Mouse (Mus musculus): ENCODE measurements around the gene Abcg5. TPM values are rescaled to one million over a fixed set of nuclear protein-coding genes. Genes with fewer than 3 reads are reported as not detected.

Abcg5 gene
- polyA plus RNA-seq, 1 experiment from 2014 or later = 59.8 TPM

DNA sequence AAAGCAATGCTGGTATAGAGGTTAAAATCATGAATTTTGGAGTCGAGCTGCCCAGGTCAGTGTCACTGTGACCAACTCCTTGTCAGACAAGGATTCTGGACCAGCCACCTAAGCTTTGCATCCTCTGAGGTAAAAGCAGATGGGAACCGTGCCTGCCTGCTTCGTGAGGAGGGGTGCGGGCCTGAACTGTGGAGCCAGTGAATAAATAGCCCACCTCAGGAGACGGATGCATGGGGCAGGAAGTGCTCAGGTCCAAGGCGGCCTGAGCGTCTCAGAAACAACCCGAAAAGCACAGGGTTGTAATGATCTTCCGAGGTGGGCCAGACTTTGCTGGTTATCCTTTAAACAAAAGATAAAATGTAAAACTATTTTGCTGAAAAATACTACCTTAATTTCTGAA is 37.7 kb downstream of the Abcg5 start:
- H3K4me1 ChIP-seq (replicated peaks; ENCODE audit: control insufficient read depth, insufficient read depth, low read length) = peaks cover 10% of the 10 kb centered on the region
- TF ChIP-seq CTCF (IDR thresholded peaks at IDR 0.05; ENCODE audit: low read depth) = no peak
- no peak overlapping the region for H3K27ac ChIP-seq (ENCODE audit: low read depth, low read length)
- no peak for ATAC-seq
- H3K9ac ChIP-seq (ENCODE audit: low read depth, low read length) = no peak overlapping the region
- WGBS = 51% methylated on average over 9 of the region's 9 CpGs
- no peak overlapping the region for H3K4me3 ChIP-seq (ENCODE audit: low read depth, low read length)
- H3K9me3 ChIP-seq (ENCODE audit: control insufficient read depth) = no peaks in the 10 kb centered on the region
- H3K27me3 ChIP-seq (replicated peaks; ENCODE audit: control insufficient read depth, insufficient read depth, low read length) = no peaks in the 10 kb centered on the region
- H3K36me3 ChIP-seq (ENCODE audit: control insufficient read depth, insufficient read depth) = no peaks in the 10 kb centered on the region
- H3K4me2 ChIP-seq (replicated peaks; ENCODE audit: low read depth) = no peak overlapping the region

- H3K27me3 ChIP-seq (replicated peaks; ENCODE audit: control insufficient read depth, insufficient read depth, low read length) = no peaks in the 10 kb centered on the region
- ATAC-seq = no peak
- peaks cover 8% of the 10 kb centered on the region for H3K4me1 ChIP-seq (replicated peaks; ENCODE audit: control insufficient read depth, insufficient read depth, low read length)
- no peak overlapping the region for H3K27ac ChIP-seq (ENCODE audit: low read depth, low read length)
- no peaks in the 10 kb centered on the region for H3K36me3 ChIP-seq (ENCODE audit: control insufficient read depth, insufficient read depth)
- TF ChIP-seq CTCF (IDR thresholded peaks at IDR 0.05; ENCODE audit: low read depth) = no peak
- no peak overlapping the region for H3K4me3 ChIP-seq (ENCODE audit: low read depth, low read length)
- no peaks in the 10 kb centered on the region for H3K9me3 ChIP-seq (ENCODE audit: control insufficient read depth)
- H3K9ac ChIP-seq (ENCODE audit: low read depth, low read length) = no peak overlapping the region
- WGBS = 47% methylated on average over 16 of the region's 16 CpGs
- no peak overlapping the region for H3K4me2 ChIP-seq (replicated peaks; ENCODE audit: low read depth)
These were observed 38.3 kb downstream of the Abcg5 start for GRCm38 (mm10) chr17:84644292-84645050.

- no peak for TF ChIP-seq CTCF (IDR thresholded peaks at IDR 0.05; ENCODE audit: low read depth)
- no peak overlapping the region for H3K4me2 ChIP-seq (replicated peaks; ENCODE audit: low read depth)
- H3K27me3 ChIP-seq (replicated peaks; ENCODE audit: control insufficient read depth, insufficient read depth, low read length) = no peaks in the 10 kb centered on the region
- no peak for ATAC-seq
- H3K9me3 ChIP-seq (ENCODE audit: control insufficient read depth) = no peaks in the 10 kb centered on the region
- WGBS = 81% methylated on average over 9 of the region's 9 CpGs
- peaks cover 5% of the 10 kb centered on the region; the same call in 1 of the 2 replicates for H3K4me1 ChIP-seq (replicated peaks; ENCODE audit: control insufficient read depth, insufficient read depth, low read length)
- H3K4me3 ChIP-seq (ENCODE audit: low read depth, low read length) = no peak overlapping the region
- H3K27ac ChIP-seq (ENCODE audit: low read depth, low read length) = no peak overlapping the region
- no peak overlapping the region for H3K9ac ChIP-seq (ENCODE audit: low read depth, low read length)
- H3K36me3 ChIP-seq (ENCODE audit: control insufficient read depth, insufficient read depth) = no peaks in the 10 kb centered on the region
These were observed 40.5 kb downstream of the Abcg5 start for GRCm38 (mm10) chr17:84642324-84642723.

DNA sequence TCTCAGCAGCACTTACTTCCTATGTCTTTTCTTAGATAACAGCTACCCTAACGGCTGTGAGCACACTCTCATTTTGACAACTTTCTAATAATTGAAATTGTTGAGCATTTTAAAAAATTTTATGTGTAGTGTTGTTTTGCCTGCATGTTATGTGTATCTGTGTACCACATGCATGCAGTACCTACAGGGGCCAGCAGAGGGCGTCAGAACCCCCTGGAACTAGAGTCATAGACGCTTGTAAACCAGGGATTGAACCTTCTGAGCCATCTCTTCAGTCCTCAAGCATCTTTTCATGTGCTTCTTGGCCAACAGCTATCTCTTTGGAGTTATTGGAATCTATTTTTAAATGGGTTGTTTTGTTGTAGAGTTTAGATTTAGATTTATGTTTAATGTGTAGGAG is 40.9 kb downstream of the Abcg5 start:
- no peaks in the 10 kb centered on the region for H3K36me3 ChIP-seq (ENCODE audit: control insufficient read depth, insufficient read depth)
- H3K4me2 ChIP-seq (replicated peaks; ENCODE audit: low read depth) = no peak overlapping the region
- no peak overlapping the region for H3K9ac ChIP-seq (ENCODE audit: low read depth, low read length)
- WGBS = 44% methylated on average over 3 of the region's 3 CpGs
- no peaks in the 10 kb centered on the region for H3K27me3 ChIP-seq (replicated peaks; ENCODE audit: control insufficient read depth, insufficient read depth, low read length)
- ATAC-seq = no peak
- TF ChIP-seq CTCF (IDR thresholded peaks at IDR 0.05; ENCODE audit: low read depth) = peak; percentile 91
- H3K4me3 ChIP-seq (ENCODE audit: low read depth, low read length) = no peak overlapping the region
- peaks cover 1% of the 10 kb centered on the region; the same call in 1 of the 2 replicates for H3K4me1 ChIP-seq (replicated peaks; ENCODE audit: control insufficient read depth, insufficient read depth, low read length)
- no peak overlapping the region for H3K27ac ChIP-seq (ENCODE audit: low read depth, low read length)
- H3K9me3 ChIP-seq (ENCODE audit: control insufficient read depth) = no peaks in the 10 kb centered on the region

DNA sequence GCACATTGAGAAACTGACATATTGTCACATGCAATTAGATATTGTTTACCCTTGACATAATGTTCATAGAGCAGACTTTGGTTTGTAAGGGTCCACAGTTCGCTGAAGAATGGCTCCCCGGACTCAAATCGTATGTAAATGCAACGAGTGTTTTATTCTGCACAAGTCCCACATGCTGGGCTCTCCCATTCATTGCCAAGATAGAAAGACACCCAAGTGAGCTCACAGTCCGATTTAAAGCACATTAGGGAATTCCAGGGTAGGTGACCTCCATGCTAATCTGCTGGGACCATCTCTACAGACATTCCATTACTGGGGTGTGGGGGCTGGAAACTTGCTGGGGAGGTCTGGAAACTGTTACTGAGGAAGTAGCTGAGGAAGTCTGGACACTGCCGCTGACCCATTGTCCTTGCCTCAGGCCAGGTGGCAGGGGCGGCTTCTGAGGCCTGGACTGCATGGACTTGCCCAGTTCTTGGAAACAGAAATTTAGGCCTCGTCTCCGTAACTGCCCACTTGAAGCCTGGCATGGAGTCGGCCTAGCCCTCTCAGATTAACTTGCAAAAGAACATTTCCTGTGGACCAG is 42.9 kb downstream of the Abcg5 start:
- no peaks in the 10 kb centered on the region for H3K9me3 ChIP-seq (ENCODE audit: control insufficient read depth)
- H3K27ac ChIP-seq (ENCODE audit: low read depth, low read length) = no peak overlapping the region
- no peak overlapping the region for H3K9ac ChIP-seq (ENCODE audit: low read depth, low read length)
- 81% methylated on average over 10 of the region's 10 CpGs for WGBS
- no peaks in the 10 kb centered on the region for H3K27me3 ChIP-seq (replicated peaks; ENCODE audit: control insufficient read depth, insufficient read depth, low read length)
- no peak overlapping the region for H3K4me3 ChIP-seq (ENCODE audit: low read depth, low read length)
- H3K4me1 ChIP-seq (replicated peaks; ENCODE audit: control insufficient read depth, insufficient read depth, low read length) = no peaks in the 10 kb centered on the region
- no peak overlapping the region for H3K4me2 ChIP-seq (replicated peaks; ENCODE audit: low read depth)
- TF ChIP-seq CTCF (IDR thresholded peaks at IDR 0.05; ENCODE audit: low read depth) = no peak
- ATAC-seq = no peak
- H3K36me3 ChIP-seq (ENCODE audit: control insufficient read depth, insufficient read depth) = no peaks in the 10 kb centered on the region

DNA sequence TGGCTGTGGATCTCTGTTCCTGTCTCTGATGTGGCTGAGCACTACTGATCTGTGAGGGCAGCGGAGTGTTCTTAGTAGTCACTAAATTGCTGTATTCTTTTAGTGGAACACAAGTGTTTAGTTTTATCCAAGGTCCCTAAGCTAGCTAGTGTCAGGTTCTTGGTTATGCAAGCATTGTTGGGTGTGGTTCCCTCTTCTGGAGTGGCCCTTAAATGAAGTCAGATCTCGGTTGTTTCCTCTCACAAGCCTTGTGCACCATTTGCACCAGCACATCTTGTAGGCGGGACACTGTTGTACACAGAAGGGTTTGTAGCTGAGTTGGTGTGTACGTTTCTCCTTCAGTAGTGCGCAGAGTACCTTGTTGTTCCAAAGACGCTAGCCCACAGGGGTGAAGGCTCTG is 44.8 kb downstream of the Abcg5 start:
- Histone ChIP-seq H3K4me1 (replicated peaks; ENCODE audit: control insufficient read depth, insufficient read depth, low read length) (no peaks in the 10 kb centered on the region), H3K9ac (ENCODE audit: low read depth, low read length) (no peak overlapping the region), H3K36me3 (ENCODE audit: control insufficient read depth, insufficient read depth) (no peaks in the 10 kb centered on the region; the same call in 1 of the 2 replicates), H3K27me3 (replicated peaks; ENCODE audit: control insufficient read depth, insufficient read depth, low read length) (no peaks in the 10 kb centered on the region), H3K9me3 (ENCODE audit: control insufficient read depth) (no peaks in the 10 kb centered on the region), H3K4me3 (ENCODE audit: low read depth, low read length) (no peak overlapping the region), H3K4me2 (replicated peaks; ENCODE audit: low read depth) (no peak overlapping the region), H3K27ac (ENCODE audit: low read depth, low read length) (no peak overlapping the region)
- no peak for ATAC-seq
- TF ChIP-seq CTCF (IDR thresholded peaks at IDR 0.05; ENCODE audit: low read depth) = no peak
- WGBS = 83% methylated on average over 6 of the region's 6 CpGs

Data from intestine, postnatal 0 days (tissue).